Mouse (Mus musculus): ENCODE measurements around the gene M1ap. TPM values are rescaled to one million over a fixed set of nuclear protein-coding genes. Genes with fewer than 3 reads are reported as not detected.

The M1ap gene
- polyA plus RNA-seq, 1 experiment from 2014 or later, result 0.08 TPM

DNA sequence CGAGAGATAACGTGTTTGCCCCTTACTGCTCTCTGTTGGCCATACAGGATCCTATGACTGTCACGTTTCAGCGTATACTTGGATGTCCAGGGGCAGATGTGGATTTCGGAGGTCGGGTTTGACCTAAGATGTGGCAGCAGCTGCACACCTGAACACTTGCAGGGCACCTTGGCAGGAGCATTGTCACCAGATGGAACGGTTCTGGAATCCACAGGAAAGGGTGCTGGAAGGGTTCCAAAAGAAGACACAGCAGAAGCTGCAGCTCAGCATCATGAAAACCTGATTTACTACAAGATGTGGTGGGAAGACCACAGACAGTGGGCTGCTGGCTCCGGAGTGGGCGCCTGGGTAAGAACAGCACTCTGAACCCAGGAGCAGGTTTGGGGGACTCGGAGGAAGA is 20.6 kb upstream of the M1ap start:
- H3K27me3 ChIP-seq (ENCODE audit: control insufficient read depth, insufficient read depth, low read length), result no peaks in the 10 kb centered on the region
- H3K4me2 ChIP-seq (replicated peaks; ENCODE audit: low read depth), result no peak overlapping the region
- no peaks in the 10 kb centered on the region for H3K36me3 ChIP-seq (ENCODE audit: control insufficient read depth, insufficient read depth, low read length)
- no peak overlapping the region for H3K4me3 ChIP-seq (ENCODE audit: low read depth, low read length)
- WGBS, result 71% methylated on average over 10 of the region's 10 CpGs
- no peaks in the 10 kb centered on the region for H3K4me1 ChIP-seq (replicated peaks; ENCODE audit: control insufficient read depth, insufficient read depth)
- DNase-seq (ENCODE audit: low spot score) (no peak), ATAC-seq (ENCODE audit: low FRiP score, low TSS enrichment) (no peak)
- H3K9ac ChIP-seq (ENCODE audit: low read length), result no peak overlapping the region
- no peak overlapping the region for H3K27ac ChIP-seq (replicated peaks)
- H3K9me3 ChIP-seq (ENCODE audit: control insufficient read depth, low read length), result no peaks in the 10 kb centered on the region
- TF ChIP-seq CTCF (IDR thresholded peaks at IDR 0.05; ENCODE audit: low read depth) (no peak), EP300 (optimal IDR thresholded peaks at IDR 0.05) (no peak)

DNA sequence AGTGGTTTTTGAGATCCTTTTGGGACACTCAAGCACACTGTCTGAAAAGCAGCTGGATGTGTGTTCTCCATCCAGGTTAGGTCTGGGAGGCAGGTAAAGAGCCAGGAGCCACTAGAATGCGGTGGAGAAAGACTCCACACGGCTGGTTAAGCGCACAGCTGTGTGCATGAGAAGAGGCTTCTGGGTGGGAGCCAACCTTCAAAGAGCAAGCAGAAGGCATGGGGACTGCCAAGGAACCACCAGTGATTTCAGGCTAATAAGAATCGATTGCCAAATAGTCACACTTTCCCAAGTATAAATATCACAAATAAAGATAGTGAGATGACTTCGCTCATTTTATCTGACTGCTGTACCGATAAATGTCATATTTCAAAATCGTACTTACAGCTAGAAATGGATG is 20.2 kb upstream of the M1ap start:
- no peaks in the 10 kb centered on the region for H3K27me3 ChIP-seq (ENCODE audit: control insufficient read depth, insufficient read depth, low read length)
- WGBS, result 82% methylated on average over 7 of the region's 7 CpGs

GRCm38 (mm10) chr6:82927617-82928016 is 19.1 kb upstream of the M1ap start:
- no peak for ATAC-seq (ENCODE audit: low FRiP score, low TSS enrichment)
- no peak overlapping the region for H3K27ac ChIP-seq (replicated peaks)
- H3K27me3 ChIP-seq (ENCODE audit: control insufficient read depth, insufficient read depth, low read length), result no peaks in the 10 kb centered on the region
- no peaks in the 10 kb centered on the region for H3K36me3 ChIP-seq (ENCODE audit: control insufficient read depth, insufficient read depth, low read length)
- 58% methylated on average over 5 of the region's 5 CpGs for WGBS
- no peak overlapping the region for H3K4me3 ChIP-seq (ENCODE audit: low read depth, low read length)
- H3K9ac ChIP-seq (ENCODE audit: low read length), result no peak overlapping the region
- DNase-seq (ENCODE audit: low spot score), result no peak
- no peaks in the 10 kb centered on the region for H3K9me3 ChIP-seq (ENCODE audit: control insufficient read depth, low read length)
- H3K4me2 ChIP-seq (replicated peaks; ENCODE audit: low read depth), result no peak overlapping the region
- TF ChIP-seq EP300 (optimal IDR thresholded peaks at IDR 0.05), result no peak
- TF ChIP-seq CTCF (IDR thresholded peaks at IDR 0.05; ENCODE audit: low read depth), result no peak
- no peaks in the 10 kb centered on the region for H3K4me1 ChIP-seq (replicated peaks; ENCODE audit: control insufficient read depth, insufficient read depth)

More for the DNA sequence above, 20.2 kb upstream of the M1ap start:
- H3K4me2 ChIP-seq (replicated peaks; ENCODE audit: low read depth), result no peak overlapping the region
- DNase-seq (ENCODE audit: low spot score) (no peak), ATAC-seq (ENCODE audit: low FRiP score, low TSS enrichment) (no peak)
- no peaks in the 10 kb centered on the region for H3K4me1 ChIP-seq (replicated peaks; ENCODE audit: control insufficient read depth, insufficient read depth)
- H3K36me3 ChIP-seq (ENCODE audit: control insufficient read depth, insufficient read depth, low read length), result no peaks in the 10 kb centered on the region
- TF ChIP-seq CTCF (IDR thresholded peaks at IDR 0.05; ENCODE audit: low read depth), result no peak
- no peak for TF ChIP-seq EP300 (optimal IDR thresholded peaks at IDR 0.05)
- no peaks in the 10 kb centered on the region for H3K9me3 ChIP-seq (ENCODE audit: control insufficient read depth, low read length)
- H3K4me3 ChIP-seq (ENCODE audit: low read depth, low read length), result no peak overlapping the region
- H3K9ac ChIP-seq (ENCODE audit: low read length), result no peak overlapping the region
- H3K27ac ChIP-seq (replicated peaks), result no peak overlapping the region

- 85% methylated on average over 3 of the region's 3 CpGs for WGBS
Observed at GRCm38 (mm10) chr6:82934616-82935230, 12.0 kb upstream of the M1ap start.

DNA sequence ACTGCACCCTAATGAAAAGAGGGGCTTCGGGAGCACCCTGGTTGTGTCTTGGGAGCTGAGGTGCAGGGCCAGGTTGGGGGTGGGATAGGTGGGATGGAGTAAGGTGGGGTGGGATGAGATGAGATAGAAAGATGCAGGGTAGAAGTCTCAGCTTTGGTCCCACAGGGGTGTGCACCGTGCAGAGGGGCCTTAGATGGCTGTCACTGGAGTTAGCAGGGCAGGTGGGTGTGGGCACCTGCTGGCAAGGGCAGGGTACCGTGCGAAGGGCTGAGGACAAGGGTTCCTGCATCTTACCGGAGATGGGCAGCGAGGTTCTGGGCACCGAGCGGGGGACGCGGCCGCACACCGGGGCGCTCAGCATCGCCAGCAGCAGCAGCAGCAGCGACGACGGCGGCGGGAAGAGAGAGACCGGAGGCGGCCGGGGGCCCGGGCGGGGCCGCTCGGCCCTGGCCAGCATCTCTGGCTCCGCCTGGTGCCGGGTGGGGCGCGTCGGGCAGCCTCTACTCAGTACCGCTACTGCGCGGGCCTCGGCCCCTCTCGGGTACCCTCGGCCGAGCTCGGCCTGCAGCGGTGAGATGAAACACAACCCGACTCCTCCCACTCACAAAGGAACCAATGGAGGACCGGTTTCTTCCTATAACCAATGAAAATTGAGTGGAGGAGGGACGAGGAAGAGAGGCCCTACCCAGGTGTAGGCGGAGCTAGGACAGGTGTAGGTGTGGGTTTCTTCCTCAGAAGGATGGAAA is 7.4 kb upstream of the M1ap start, which contains the start of gene Sema4f:
Gene Sema4f, minus strand, starts transcription at position 603 of the 746 bp plus-strand sequence.
- Histone ChIP-seq H3K36me3 (ENCODE audit: control insufficient read depth, insufficient read depth, low read length) (no peaks in the 10 kb centered on the region), H3K27ac (replicated peaks) (no peak within 1 kb of the TSS)

More at GRCm38 (mm10) chr6:82934616-82935230, 12.0 kb upstream of the M1ap start:
- no peaks in the 10 kb centered on the region for H3K9me3 ChIP-seq (ENCODE audit: control insufficient read depth, low read length)
- no peak overlapping the region for H3K27ac ChIP-seq (replicated peaks)
- no peaks in the 10 kb centered on the region for H3K36me3 ChIP-seq (ENCODE audit: control insufficient read depth, insufficient read depth, low read length)
- TF ChIP-seq CTCF (IDR thresholded peaks at IDR 0.05; ENCODE audit: low read depth) (no peak), EP300 (optimal IDR thresholded peaks at IDR 0.05) (no peak)
- H3K9ac ChIP-seq (ENCODE audit: low read length), result no peak overlapping the region
- H3K4me1 ChIP-seq (replicated peaks; ENCODE audit: control insufficient read depth, insufficient read depth), result no peaks in the 10 kb centered on the region
- H3K4me3 ChIP-seq (ENCODE audit: low read depth, low read length), result no peak overlapping the region
- H3K27me3 ChIP-seq (ENCODE audit: control insufficient read depth, insufficient read depth, low read length), result no peaks in the 10 kb centered on the region
- H3K4me2 ChIP-seq (replicated peaks; ENCODE audit: low read depth), result no peak overlapping the region
- ATAC-seq (ENCODE audit: low FRiP score, low TSS enrichment) (no peak), DNase-seq (ENCODE audit: low spot score) (no peak)

DNA sequence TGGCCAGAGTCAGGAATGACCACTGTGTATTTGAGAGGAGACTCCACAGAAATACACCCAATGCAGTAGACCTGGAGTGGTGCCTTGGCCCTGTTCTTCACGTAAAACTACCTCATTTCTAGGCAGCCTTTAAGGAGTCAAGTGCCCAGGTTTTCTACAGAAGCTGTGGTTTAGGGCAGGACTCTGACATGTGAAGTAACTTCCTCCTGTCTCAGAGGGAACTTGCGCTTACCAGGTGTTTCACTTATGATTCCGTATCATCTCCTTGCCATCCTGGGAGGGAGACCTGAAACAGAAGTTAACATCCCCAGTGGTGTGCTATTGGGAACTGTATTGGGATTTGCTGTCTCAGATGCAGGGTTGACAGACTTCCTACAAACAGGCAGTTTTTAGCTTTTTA is 5.9 kb upstream of the M1ap start:
- ATAC-seq (ENCODE audit: low FRiP score, low TSS enrichment), result no peak
- no peak for DNase-seq (ENCODE audit: low spot score)
- TF ChIP-seq CTCF (IDR thresholded peaks at IDR 0.05; ENCODE audit: low read depth), result no peak
- TF ChIP-seq EP300 (optimal IDR thresholded peaks at IDR 0.05), result no peak

More for the DNA sequence above, 7.4 kb upstream of the M1ap start, which contains the start of gene Sema4f:
- WGBS, result 2% methylated on average over 43 of the region's 44 CpGs
- TF ChIP-seq CTCF (IDR thresholded peaks at IDR 0.05; ENCODE audit: low read depth), result 0 out of 2 replicates have a peak, but pooled peaks have one; percentile 4
- no peak for TF ChIP-seq EP300 (optimal IDR thresholded peaks at IDR 0.05)
- Histone ChIP-seq H3K27me3 (ENCODE audit: control insufficient read depth, insufficient read depth, low read length) (no peaks in the 10 kb centered on the region), H3K4me1 (replicated peaks; ENCODE audit: control insufficient read depth, insufficient read depth) (no peaks in the 10 kb centered on the region), H3K4me2 (replicated peaks; ENCODE audit: low read depth) (peak within 1 kb of the TSS; percentile 77), H3K9me3 (ENCODE audit: control insufficient read depth, low read length) (no peaks in the 10 kb centered on the region), H3K9ac (ENCODE audit: low read length) (peak within 1 kb of the TSS; percentile 58), H3K4me3 (ENCODE audit: low read depth, low read length) (peak within 1 kb of the TSS; percentile 41)
- DNase-seq (ENCODE audit: low spot score) (peak; percentile 79), ATAC-seq (ENCODE audit: low FRiP score, low TSS enrichment) (peak; percentile 90)

More for the DNA sequence above, 5.9 kb upstream of the M1ap start:
- no peak overlapping the region for H3K4me3 ChIP-seq (ENCODE audit: low read depth, low read length)
- H3K27me3 ChIP-seq (ENCODE audit: control insufficient read depth, insufficient read depth, low read length), result no peaks in the 10 kb centered on the region
- no peaks in the 10 kb centered on the region for H3K36me3 ChIP-seq (ENCODE audit: control insufficient read depth, insufficient read depth, low read length)
- H3K27ac ChIP-seq (replicated peaks), result no peak overlapping the region
- WGBS, result 69% methylated on average over 3 of the region's 3 CpGs
- H3K9ac ChIP-seq (ENCODE audit: low read length), result no peak overlapping the region
- no peaks in the 10 kb centered on the region for H3K9me3 ChIP-seq (ENCODE audit: control insufficient read depth, low read length)
- H3K4me1 ChIP-seq (replicated peaks; ENCODE audit: control insufficient read depth, insufficient read depth), result no peaks in the 10 kb centered on the region
- H3K4me2 ChIP-seq (replicated peaks; ENCODE audit: low read depth), result no peak overlapping the region
